Mouse (Mus musculus) stomach, embryonic 15.5 days (tissue): Measurements from ENCODE around the gene Slc1a1. TPM values are rescaled to one million over a fixed set of nuclear protein-coding genes. Genes with fewer than 3 reads are reported as not detected.
A peak's percentile ranks its signal among the peaks of the same experiment; 100 is the strongest.

Source experiments
- ATAC-seq: fragments of 200-750 bp; cut with Nextera tagmentation; 2 replicates; pipeline ENCODE4 v1.8.0; 2017; ENCODE audit warnings: low read depth, moderate number of reproducible peaks, moderate TSS enrichment; ENCODE audit not compliant: insufficient read depth, low FRiP score
- H3K27ac ChIP-seq: fragments of 300-500 bp; sonication (generic); 2 replicates; pipeline ENCODE4 v1.5.1; 2015; ENCODE audit warnings: mild to moderate bottlenecking, inconsistent platforms
- H3K27me3 ChIP-seq: fragments of 300-500 bp; sonication (generic); replicated peaks from 2 replicates; pipeline ENCODE4 v1.6.1; 2015; ENCODE audit warnings: inconsistent platforms
- H3K36me3 ChIP-seq: fragments of 300-500 bp; sonication (generic); 2 replicates; pipeline ENCODE4 v1.6.1; 2015; ENCODE audit warnings: inconsistent platforms
- H3K4me1 ChIP-seq: fragments of 300-500 bp; sonication (generic); 2 replicates; pipeline ENCODE4 v1.6.1; 2015; ENCODE audit warnings: inconsistent platforms
- H3K4me2 ChIP-seq: fragments of 300-500 bp; sonication (generic); 2 replicates; pipeline ENCODE4 v1.6.1; 2015; ENCODE audit warnings: mild to moderate bottlenecking, inconsistent platforms
- H3K4me3 ChIP-seq: fragments of 300-500 bp; sonication (generic); replicated peaks from 2 replicates; pipeline ENCODE4 v1.5.1; 2015; ENCODE audit warnings: inconsistent platforms
- H3K9ac ChIP-seq: fragments of 300-500 bp; sonication (generic); 2 replicates; pipeline ENCODE4 v1.6.1; 2015; ENCODE audit warnings: inconsistent platforms
- H3K9me3 ChIP-seq: fragments of 300-500 bp; sonication (generic); 2 replicates; pipeline ENCODE4 v1.6.1; 2016; ENCODE audit warnings: inconsistent platforms
- WGBS: fragments of 180-500 bp; shearing (Covaris S2); methylation state at CpG from one replicate; pipeline ENCODE4 v1.1.7; 2015; 5-methylcytosine and 5-hydroxymethylcytosine counted together
- polyA plus RNA-seq: library from polyadenylated mRNA; unstranded; fragments of >200 nt; fragmentation: Nextera tagmentation; extraction: Ambion mirVana; gene quantifications from 2 replicates; pipeline ENCODE4 v1.2.1, GENCODE M21; 2015

Gene Slc1a1
- polyA plus RNA-seq, 1 experiment from 2014 or later, result 0.36 TPM

GRCm38 (mm10) chr19:28831324-28831723, 3.5 kb upstream of the Slc1a1 start:
- peaks cover 4% of the 10 kb centered on the region; the same call in 1 of the 2 replicates for H3K27me3 ChIP-seq
- H3K4me3 ChIP-seq, result no peak overlapping the region
- no peak overlapping the region for H3K27ac ChIP-seq
- no peak overlapping the region for H3K9ac ChIP-seq
- H3K4me2 ChIP-seq, result no peak overlapping the region
- no peaks in the 10 kb centered on the region for H3K9me3 ChIP-seq
- H3K36me3 ChIP-seq, result no peaks in the 10 kb centered on the region
- peaks cover 8% of the 10 kb centered on the region; the same call in 1 of the 2 replicates for H3K4me1 ChIP-seq
- ATAC-seq, result no peak

GRCm38 (mm10) chr19:28832605-28833004, 2.2 kb upstream of the Slc1a1 start:
- peaks cover 7% of the 10 kb centered on the region; the same call in 1 of the 2 replicates for H3K27me3 ChIP-seq
- peaks cover 8% of the 10 kb centered on the region; the same call in 1 of the 2 replicates for H3K4me1 ChIP-seq
- no peak overlapping the region for H3K9ac ChIP-seq
- no peak overlapping the region for H3K4me3 ChIP-seq
- H3K36me3 ChIP-seq, result no peaks in the 10 kb centered on the region
- no peak for ATAC-seq
- 71% methylated on average over 3 of the region's 3 CpGs for WGBS
- no peak overlapping the region for H3K4me2 ChIP-seq
- no peak overlapping the region for H3K27ac ChIP-seq
- H3K9me3 ChIP-seq, result no peaks in the 10 kb centered on the region

GRCm38 (mm10) chr19:28834388-28834787, 461 bp upstream of the Slc1a1 start:
- Histone ChIP-seq H3K4me2 (peak overlapping the region; percentile 98), H3K9me3 (no peaks in the 10 kb centered on the region), H3K27ac (no peak overlapping the region), H3K36me3 (no peaks in the 10 kb centered on the region), H3K4me3 (peak overlapping the region; percentile 52), H3K27me3 (peaks cover 7% of the 10 kb centered on the region; the same call in 1 of the 2 replicates), H3K9ac (no peak overlapping the region), H3K4me1 (peaks cover 8% of the 10 kb centered on the region; the same call in 1 of the 2 replicates)
- ATAC-seq, result peak; percentile 47; the same call in 1 of the 2 replicates
- 14% methylated on average over 10 of the region's 10 CpGs for WGBS

GRCm38 (mm10) chr19:28835500-28835864, 633 bp downstream of the Slc1a1 start:
- WGBS, result 11% methylated on average over 9 of the region's 9 CpGs
- Histone ChIP-seq H3K36me3 (no peaks in the 10 kb centered on the region), H3K4me3 (peak overlapping the region; percentile 52), H3K27ac (no peak overlapping the region), H3K9ac (no peak overlapping the region), H3K27me3 (peaks cover 7% of the 10 kb centered on the region; the same call in 1 of the 2 replicates), H3K9me3 (no peaks in the 10 kb centered on the region), H3K4me1 (peaks cover 8% of the 10 kb centered on the region; the same call in 1 of the 2 replicates), H3K4me2 (peak overlapping the region; percentile 98)
- no peak for ATAC-seq

- Histone ChIP-seq H3K27me3 (peaks cover 7% of the 10 kb centered on the region; the same call in 1 of the 2 replicates), H3K4me3 (no peak overlapping the region), H3K9ac (no peak overlapping the region), H3K9me3 (no peaks in the 10 kb centered on the region), H3K27ac (no peak overlapping the region), H3K36me3 (no peaks in the 10 kb centered on the region), H3K4me1 (peaks cover 8% of the 10 kb centered on the region; the same call in 1 of the 2 replicates), H3K4me2 (no peak overlapping the region)
- WGBS, result 57% methylated on average over 3 of the region's 3 CpGs
- no peak for ATAC-seq
Measured at GRCm38 (mm10) chr19:28836116-28836515, 1.3 kb downstream of the Slc1a1 start.

- H3K4me2 ChIP-seq, result no peak overlapping the region
- ATAC-seq, result no peak
- H3K27ac ChIP-seq, result no peak overlapping the region
- H3K9ac ChIP-seq, result no peak overlapping the region
- no peaks in the 10 kb centered on the region for H3K9me3 ChIP-seq
- H3K27me3 ChIP-seq, result peaks cover 7% of the 10 kb centered on the region; the same call in 1 of the 2 replicates
- H3K4me1 ChIP-seq, result peaks cover 8% of the 10 kb centered on the region; the same call in 1 of the 2 replicates
- WGBS, result 75% methylated on average over 11 of the region's 11 CpGs
- H3K36me3 ChIP-seq, result no peaks in the 10 kb centered on the region
- no peak overlapping the region for H3K4me3 ChIP-seq
Measured at GRCm38 (mm10) chr19:28836651-28837410, 2.0 kb downstream of the Slc1a1 start.

GRCm38 (mm10) chr19:28838796-28839195, 3.9 kb downstream of the Slc1a1 start:
- H3K9ac ChIP-seq, result no peak overlapping the region
- no peaks in the 10 kb centered on the region for H3K36me3 ChIP-seq
- peaks cover 8% of the 10 kb centered on the region; the same call in 1 of the 2 replicates for H3K4me1 ChIP-seq
- no peak overlapping the region for H3K4me3 ChIP-seq
- 70% methylated on average over 2 of the region's 2 CpGs for WGBS
- no peaks in the 10 kb centered on the region for H3K9me3 ChIP-seq
- H3K4me2 ChIP-seq, result no peak overlapping the region
- H3K27ac ChIP-seq, result no peak overlapping the region
- ATAC-seq, result no peak
- H3K27me3 ChIP-seq, result peaks cover 7% of the 10 kb centered on the region; the same call in 1 of the 2 replicates

- Histone ChIP-seq H3K27me3 (no peaks in the 10 kb centered on the region), H3K4me1 (no peaks in the 10 kb centered on the region), H3K9me3 (no peaks in the 10 kb centered on the region), H3K9ac (no peak overlapping the region), H3K27ac (no peak overlapping the region), H3K4me3 (no peak overlapping the region), H3K4me2 (no peak overlapping the region), H3K36me3 (no peaks in the 10 kb centered on the region)
- no peak for ATAC-seq
- 59% methylated on average over 8 of the region's 8 CpGs for WGBS
Measured at GRCm38 (mm10) chr19:28844946-28845710, 10.3 kb downstream of the Slc1a1 start.

- no peak for ATAC-seq
- Histone ChIP-seq H3K4me1 (no peaks in the 10 kb centered on the region), H3K36me3 (no peaks in the 10 kb centered on the region), H3K4me3 (no peak overlapping the region), H3K9me3 (no peaks in the 10 kb centered on the region), H3K4me2 (no peak overlapping the region), H3K9ac (no peak overlapping the region), H3K27ac (no peak overlapping the region), H3K27me3 (no peaks in the 10 kb centered on the region)
- 63% methylated on average over 3 of the region's 3 CpGs for WGBS
Measured at GRCm38 (mm10) chr19:28850510-28850909, 15.7 kb downstream of the Slc1a1 start.

- Histone ChIP-seq H3K4me1 (no peaks in the 10 kb centered on the region), H3K9me3 (no peaks in the 10 kb centered on the region), H3K4me2 (no peak overlapping the region), H3K27me3 (no peaks in the 10 kb centered on the region), H3K9ac (no peak overlapping the region), H3K36me3 (no peaks in the 10 kb centered on the region), H3K27ac (no peak overlapping the region), H3K4me3 (no peak overlapping the region)
- no peak for ATAC-seq
- 93% methylated on average over 3 of the region's 3 CpGs for WGBS
Measured at GRCm38 (mm10) chr19:28852001-28852400, 17.2 kb downstream of the Slc1a1 start.

GRCm38 (mm10) chr19:28854831-28855230, 20.0 kb downstream of the Slc1a1 start:
- Histone ChIP-seq H3K4me3 (no peak overlapping the region), H3K27ac (no peak overlapping the region), H3K9ac (no peak overlapping the region), H3K36me3 (no peaks in the 10 kb centered on the region), H3K4me2 (no peak overlapping the region), H3K27me3 (no peaks in the 10 kb centered on the region), H3K4me1 (no peaks in the 10 kb centered on the region), H3K9me3 (no peaks in the 10 kb centered on the region)
- no peak for ATAC-seq
- 81% methylated on average over 1 of the region's 1 CpGs for WGBS

- Histone ChIP-seq H3K27me3 (no peaks in the 10 kb centered on the region), H3K9me3 (no peaks in the 10 kb centered on the region), H3K4me3 (no peak overlapping the region), H3K4me1 (no peaks in the 10 kb centered on the region), H3K4me2 (no peak overlapping the region), H3K36me3 (no peaks in the 10 kb centered on the region), H3K27ac (no peak overlapping the region), H3K9ac (no peak overlapping the region)
- no peak for ATAC-seq
- WGBS, result 76% methylated on average over 2 of the region's 2 CpGs
Measured at GRCm38 (mm10) chr19:28860246-28860645, 25.4 kb downstream of the Slc1a1 start.
